Mouse (Mus musculus) gastrocnemius, adult 2 months (tissue): ENCODE measurements around the gene Cnot6l. TPM values are rescaled to one million over a fixed set of nuclear protein-coding genes. Genes with fewer than 3 reads are reported as not detected.

Experiments
- DNase-seq: peaks from one replicate; pipeline ENCODE4 v3.0.0; 2022
- H3K27ac ChIP-seq: fragments of 200-600 bp; 2 replicates; pipeline ENCODE4 v1.8.1; 2022; ENCODE audit warnings: mild to moderate bottlenecking
- H3K4me3 ChIP-seq: fragments of 200-600 bp; 2 replicates; pipeline ENCODE4 v1.8.1; 2022; ENCODE audit warnings: mild to moderate bottlenecking, moderate library complexity
- CTCF ChIP-seq: fragments of 200-600 bp; IDR thresholded peaks from 2 replicates; pipeline ENCODE4 v1.8.1; 2022; ENCODE audit warnings: antibody characterized with exemption, mild to moderate bottlenecking, moderate library complexity
- intact Hi-C: fragments of 180-260 bp; cut with DNase I; formaldehyde crosslinking; loops from one replicate; pipeline ENCODE4 v1.15.1; 2025
- total RNA-seq, 2 experiments: library from RNA; stranded (reverse); gene quantifications; 2 replicates each; pipeline ENCODE4 v1.2.3; 2021

Gene Cnot6l
- total RNA-seq, 2 experiments from 2014 or later = 27.9 to 33.4 TPM

- TF ChIP-seq CTCF = no peak
- no peak for DNase-seq
- intact Hi-C loops = no loop called here
- H3K4me3 ChIP-seq = no peak overlapping the region
- no peak overlapping the region for H3K27ac ChIP-seq
These were observed 19.2 kb upstream of the Cnot6l start for GRCm38 (mm10) chr5:96183211-96183610.

GRCm38 (mm10) chr5:96176879-96177358, 12.9 kb upstream of the Cnot6l start:
- peak overlapping the region; percentile 65 for H3K27ac ChIP-seq
- TF ChIP-seq CTCF = no peak
- DNase-seq = no peak
- H3K4me3 ChIP-seq = peak overlapping the region; percentile 60
- intact Hi-C loops = no loop called here

DNA sequence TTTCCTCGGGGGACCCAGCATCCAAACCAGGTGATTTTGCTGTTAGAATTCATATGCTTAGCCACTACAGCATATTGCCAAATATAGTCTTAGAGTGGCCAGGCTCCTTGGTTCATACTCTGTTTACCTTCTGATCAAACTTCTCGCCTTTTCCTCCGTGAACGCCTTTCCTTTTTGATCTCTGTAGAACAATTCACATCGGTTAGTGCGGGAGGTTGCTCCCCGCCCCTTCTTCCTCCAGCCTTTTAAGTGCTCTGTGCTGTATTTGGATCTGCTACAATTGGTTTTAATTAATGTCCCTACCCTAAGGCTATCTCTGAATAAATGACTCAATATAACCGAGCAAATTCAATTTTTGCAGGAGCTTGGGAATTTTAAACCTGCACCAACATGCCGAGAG, 12.2 kb upstream of the Cnot6l start:
- intact Hi-C loops = no loop called here
- no peak for TF ChIP-seq CTCF
- H3K4me3 ChIP-seq = peak overlapping the region; percentile 60
- no peak for DNase-seq
- peak overlapping the region; percentile 65 for H3K27ac ChIP-seq

GRCm38 (mm10) chr5:96171765-96172164, 7.8 kb upstream of the Cnot6l start:
- Histone ChIP-seq H3K27ac (no peak overlapping the region), H3K4me3 (no peak overlapping the region)
- no peak for DNase-seq
- intact Hi-C loops = no loop called here
- TF ChIP-seq CTCF = no peak

DNA sequence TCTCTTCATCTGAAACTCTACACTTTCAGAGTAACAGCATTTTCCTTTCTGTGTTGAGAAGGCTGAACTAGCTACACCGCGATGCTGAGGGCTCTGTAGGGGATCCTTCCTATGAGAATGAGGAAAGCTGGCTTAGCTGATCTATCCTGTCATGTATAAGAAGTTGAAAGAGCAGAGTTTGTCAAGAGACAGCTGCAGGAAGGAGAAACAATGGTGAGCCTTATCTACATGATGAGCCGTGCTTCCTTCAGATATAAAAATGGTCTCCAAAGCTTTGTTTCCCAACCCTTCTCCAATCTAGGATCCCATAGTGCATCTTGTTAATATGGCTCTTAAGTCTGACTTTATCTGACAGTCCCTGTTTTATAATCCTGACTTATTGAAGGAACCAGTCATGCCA, 6.5 kb upstream of the Cnot6l start:
- Histone ChIP-seq H3K4me3 (no peak overlapping the region), H3K27ac (no peak overlapping the region)
- intact Hi-C loops = no loop called here
- no peak for DNase-seq
- TF ChIP-seq CTCF = no peak

GRCm38 (mm10) chr5:96166761-96167160, 2.8 kb upstream of the Cnot6l start:
- no peak for DNase-seq
- intact Hi-C loops = no loop called here
- H3K27ac ChIP-seq = no peak overlapping the region
- no peak for TF ChIP-seq CTCF
- H3K4me3 ChIP-seq = no peak overlapping the region

- DNase-seq = no peak
- no peak for TF ChIP-seq CTCF
- Histone ChIP-seq H3K4me3 (peak overlapping the region; percentile 95), H3K27ac (peak overlapping the region; percentile 98)
- intact Hi-C loops = loop anchor here (2.0 to 5.0 kb wide), 2 partner anchors 45 to 56 kb away; partner anchors contain the start of gene Mrpl1
These were observed 463 bp downstream of the Cnot6l start for GRCm38 (mm10) chr5:96163396-96164020.

DNA sequence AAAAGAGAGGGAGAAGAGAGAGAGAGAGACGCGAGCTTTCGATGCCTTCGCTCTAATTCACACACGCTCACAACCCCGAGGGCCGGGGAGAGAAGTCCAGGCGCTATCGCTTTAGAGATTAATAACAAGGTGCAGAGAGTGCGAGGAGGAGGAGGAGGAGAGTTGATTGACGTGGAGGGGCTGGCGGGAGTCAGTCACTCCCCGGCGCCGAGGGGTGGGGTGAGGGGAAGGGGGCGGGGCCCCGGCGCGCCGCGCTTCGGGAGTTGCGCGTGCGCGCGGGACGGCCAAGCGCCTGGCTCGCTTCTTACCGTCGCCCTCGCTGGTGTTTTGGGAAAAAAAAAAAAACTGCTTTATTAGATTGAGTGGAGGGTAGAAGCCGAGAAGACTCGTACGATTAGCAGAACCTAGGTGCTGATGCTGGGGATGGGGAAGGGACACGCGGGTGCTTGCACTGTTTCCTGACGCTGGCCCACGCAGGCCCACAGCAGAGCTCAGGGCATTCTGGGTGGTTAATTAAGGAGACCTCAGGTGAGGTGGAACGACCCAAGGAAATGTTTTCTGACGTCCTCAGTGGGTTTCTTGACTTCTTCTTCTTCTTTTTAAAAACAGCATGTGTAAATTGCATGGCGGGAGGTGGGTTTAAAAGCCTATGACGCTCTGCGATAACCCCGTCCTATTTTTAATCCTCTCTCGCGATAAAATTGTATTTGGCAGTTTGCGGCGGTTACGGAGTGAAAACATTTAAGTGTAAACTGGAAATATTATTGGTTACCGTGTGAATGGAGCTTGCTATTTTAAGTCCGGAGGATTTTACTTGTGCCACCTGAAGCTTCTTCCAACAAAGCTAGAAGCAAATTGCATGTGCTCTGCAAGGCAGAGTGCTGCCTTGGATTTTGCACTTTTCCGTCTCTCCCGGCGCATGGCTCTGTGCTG, 1.3 kb downstream of the Cnot6l start:
- peak; percentile 92 for DNase-seq
- TF ChIP-seq CTCF = no peak
- intact Hi-C loops = loop anchor here (2.0 to 5.0 kb wide), 2 partner anchors 46 to 55 kb away; partner anchors contain the start of gene Mrpl1
- Histone ChIP-seq H3K4me3 (peak overlapping the region; percentile 95), H3K27ac (peak overlapping the region; percentile 98)

DNA sequence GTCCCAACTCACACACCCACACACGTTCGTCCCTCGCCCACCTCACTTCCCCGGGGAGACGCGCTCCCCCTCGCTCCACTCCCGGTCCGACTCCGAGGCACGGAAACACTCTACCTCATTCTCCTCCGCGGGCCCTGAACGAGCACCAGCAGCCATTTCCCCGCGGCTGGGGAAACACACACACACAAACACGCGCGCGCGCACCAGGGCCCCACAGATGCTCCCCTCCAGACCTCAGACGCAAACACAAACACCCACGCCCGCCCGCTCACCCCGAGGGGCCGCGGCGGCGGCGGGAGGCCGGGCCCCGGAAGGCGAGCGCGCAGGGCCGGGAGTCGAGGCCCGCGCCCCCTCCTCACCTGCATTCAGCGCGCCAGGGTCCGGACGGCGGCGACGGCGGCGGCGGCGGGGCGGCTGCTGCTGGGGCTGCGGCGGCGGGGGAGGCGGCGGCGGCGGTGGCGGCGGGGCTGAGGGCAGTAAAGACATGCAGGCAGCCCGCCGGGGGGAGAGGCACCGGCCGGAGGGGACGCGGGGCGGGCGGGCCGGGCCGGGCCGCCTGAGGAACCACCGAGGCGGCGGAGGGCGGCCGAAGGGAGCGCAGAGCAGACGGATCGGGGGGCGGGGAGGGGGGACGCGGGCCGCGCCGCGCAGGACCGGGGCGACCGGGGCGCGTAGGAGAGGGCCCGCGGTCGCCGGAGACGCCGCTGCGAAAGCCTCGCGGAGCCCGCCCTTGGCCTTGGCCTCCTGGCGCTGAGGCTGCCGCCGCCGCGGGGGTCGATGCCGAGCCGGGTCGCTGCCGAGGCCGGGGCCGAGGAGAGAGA, 2.2 kb downstream of the Cnot6l start:
- intact Hi-C loops = loop anchor here (2.0 to 5.0 kb wide), 2 partner anchors 47 to 54 kb away; partner anchors contain the start of gene Mrpl1
- H3K27ac ChIP-seq = peak overlapping the region; percentile 98
- H3K4me3 ChIP-seq = peak overlapping the region; percentile 95
- DNase-seq = peak; percentile 66
- no peak for TF ChIP-seq CTCF

DNA sequence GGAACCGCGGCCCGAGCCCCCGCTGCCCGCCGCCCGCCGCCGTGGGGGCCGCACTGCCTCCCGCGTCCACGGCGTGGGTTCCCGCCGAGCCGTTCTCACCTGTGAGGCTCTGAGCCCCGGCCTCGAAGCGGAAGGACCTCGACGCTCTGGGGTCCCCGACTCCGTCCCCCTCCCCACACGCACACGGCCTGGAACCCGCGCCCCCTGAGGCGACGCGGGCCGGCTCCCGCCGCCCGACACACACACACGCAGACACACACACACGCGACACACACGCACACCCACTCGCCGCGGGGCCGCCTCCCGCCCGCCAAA, 2.8 kb downstream of the Cnot6l start:
- intact Hi-C loops = loop anchor here (5.0 kb wide), 1 partner anchor 54 kb away; no protein-coding TSS in a partner anchor

GRCm38 (mm10) chr5:96160467-96161262, 3.3 kb downstream of the Cnot6l start:
- intact Hi-C loops = loop anchor here (5.0 kb wide), 1 partner anchor 53 kb away; no protein-coding TSS in a partner anchor
- Histone ChIP-seq H3K4me3 (peak overlapping the region; percentile 95), H3K27ac (peak overlapping the region; percentile 98)
- peak; percentile 34 for DNase-seq
- peak; percentile 26; the same call in 1 of the 2 replicates for TF ChIP-seq CTCF

More for the DNA sequence above, 2.8 kb downstream of the Cnot6l start:
- no peak for DNase-seq
- TF ChIP-seq CTCF = no peak
- Histone ChIP-seq H3K4me3 (peak overlapping the region; percentile 95), H3K27ac (peak overlapping the region; percentile 98)
